Mouse (Mus musculus) megakaryocyte-erythroid progenitor cell, adult 5-6 weeks (primary cell): ENCODE results near the gene Trim8. TPM values are rescaled to one million over a fixed set of nuclear protein-coding genes. Genes with fewer than 3 reads are reported as not detected.

ENCODE experiments used
- ATAC-seq: replicated peaks from 2 replicates; pipeline ENCODE4 v1.8.0; 2016; ENCODE audit warnings: mild to moderate bottlenecking, inconsistent platforms; ENCODE audit not compliant: severe bottlenecking, poor library complexity, low FRiP score, low TSS enrichment
- total RNA-seq, 2 experiments: library from RNA; stranded (forward) in 1 of 2; stranded (reverse) in 1 of 2; fragments of 200-1000, 215-1000 nt in 1 of 2; fragments of >200 nt in 1 of 2; fragmentation: Nextera tagmentation in 1 of 2; gene quantifications; 2 replicates each; pipeline ENCODE4 v1.2.3; 2014 to 2017

Gene Trim8
- total RNA-seq, 2 experiments from 2014 or later = 18.2 to 20.8 TPM

DNA sequence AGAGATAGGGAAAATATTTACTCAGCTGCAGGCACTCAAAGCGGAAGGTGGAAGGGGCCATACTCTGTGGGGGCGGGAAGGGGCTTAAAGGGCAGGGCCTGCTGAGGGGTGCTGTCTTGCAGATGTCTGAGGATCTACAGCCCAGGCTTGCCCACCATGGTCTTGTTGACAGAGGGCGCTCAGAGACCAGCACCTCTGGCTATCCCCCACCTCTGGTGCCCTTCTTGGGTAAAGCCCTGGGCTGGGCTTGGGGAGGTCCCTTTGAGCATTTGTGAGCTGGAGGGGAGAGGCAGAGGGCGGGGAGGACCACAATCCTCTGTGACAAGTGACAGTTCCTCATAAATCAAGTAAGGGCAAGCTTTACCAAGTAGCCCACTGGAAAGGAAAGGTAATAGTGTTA lies 31.6 kb downstream of the Trim8 start:
- ATAC-seq = no peak

GRCm38 (mm10) chr19:46533525-46533924 lies 32.0 kb downstream of the Trim8 start:
- ATAC-seq = no peak

GRCm38 (mm10) chr19:46534542-46535098 lies 33.1 kb downstream of the Trim8 start:
- no peak for ATAC-seq

- ATAC-seq = no peak
Measured at GRCm38 (mm10) chr19:46537357-46537756, 35.9 kb downstream of the Trim8 start.

DNA sequence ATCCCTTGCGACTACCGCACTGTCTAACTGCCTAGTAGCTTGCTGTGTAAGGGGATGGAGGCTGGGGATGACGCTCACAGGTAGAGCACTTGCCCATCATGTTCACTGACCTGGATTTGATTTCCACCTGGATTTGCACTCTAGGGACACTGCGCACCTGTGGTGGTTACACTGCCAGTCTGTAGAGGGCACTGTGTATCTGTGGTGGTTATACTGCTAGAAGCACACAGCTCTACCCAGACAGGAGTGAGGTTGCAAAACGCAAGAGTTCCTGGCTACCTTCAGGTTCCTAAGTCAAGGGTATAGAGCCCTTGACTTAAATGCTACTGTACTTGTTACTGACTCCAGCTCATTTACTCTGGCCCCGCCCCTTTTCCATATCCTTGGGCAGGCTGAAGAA lies 36.7 kb downstream of the Trim8 start:
- peak; percentile 68 for ATAC-seq

DNA sequence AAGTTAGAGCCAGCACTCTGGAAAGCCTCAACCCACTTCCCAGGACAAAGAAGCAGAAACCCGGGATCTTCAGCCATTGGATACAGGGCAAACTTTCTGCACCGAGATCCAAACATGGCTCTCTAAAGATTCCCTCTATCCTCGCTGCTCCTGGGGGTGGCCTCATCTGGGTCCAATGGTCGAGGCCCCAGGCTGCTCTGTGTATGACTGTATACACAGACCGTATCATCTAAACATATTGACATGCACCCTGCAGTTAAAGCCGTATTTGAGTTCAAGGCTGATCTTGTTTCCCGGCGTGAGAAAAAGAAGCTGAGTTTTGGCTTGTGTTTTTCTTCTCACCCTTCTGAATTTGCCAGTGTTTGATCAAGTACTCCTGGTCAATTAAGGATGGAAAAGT lies 41.2 kb downstream of the Trim8 start:
- ATAC-seq = no peak

GRCm38 (mm10) chr19:46547565-46547964 lies 46.1 kb downstream of the Trim8 start:
- no peak for ATAC-seq

GRCm38 (mm10) chr19:46548110-46548509 lies 46.6 kb downstream of the Trim8 start:
- ATAC-seq = no peak

DNA sequence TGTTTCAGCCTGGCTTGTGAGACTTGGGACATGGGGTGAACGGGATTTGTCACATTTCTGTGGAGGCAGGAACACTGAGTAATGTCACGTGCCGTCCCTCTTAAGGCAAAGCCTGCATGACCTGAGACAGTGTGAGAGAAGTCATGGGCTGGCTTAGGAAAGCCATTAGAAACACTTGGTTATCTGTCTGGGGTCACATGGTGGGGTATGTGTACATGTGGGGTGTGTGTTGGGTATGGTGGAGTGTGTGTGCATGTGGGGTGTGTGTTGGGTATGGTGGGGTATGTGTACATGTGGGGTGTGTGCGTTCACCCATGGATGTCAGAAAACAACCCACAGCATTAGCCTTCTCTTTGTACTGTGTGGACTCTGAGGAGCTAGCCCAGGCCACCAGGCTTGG lies 48.9 kb downstream of the Trim8 start:
- ATAC-seq = no peak

DNA sequence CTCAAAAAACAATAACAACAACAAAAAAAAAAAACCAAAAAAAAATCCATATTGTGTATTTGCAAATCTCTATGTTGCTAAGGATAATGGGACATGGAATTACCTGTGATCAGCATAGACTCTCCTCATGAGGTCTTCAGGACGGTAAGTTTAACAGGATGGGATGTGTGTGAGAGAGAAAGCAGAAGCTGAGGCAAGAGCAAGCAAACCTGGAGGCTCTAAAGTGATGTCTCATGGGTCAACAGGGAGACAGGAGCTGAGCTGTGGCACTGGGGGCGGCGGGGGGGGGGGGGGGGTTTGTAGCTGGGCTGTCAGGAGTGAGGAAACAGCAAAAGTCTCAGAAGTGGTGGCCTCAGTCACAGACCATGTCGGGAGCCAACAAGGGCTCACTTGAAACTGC lies 51.0 kb downstream of the Trim8 start:
- ATAC-seq = no peak

DNA sequence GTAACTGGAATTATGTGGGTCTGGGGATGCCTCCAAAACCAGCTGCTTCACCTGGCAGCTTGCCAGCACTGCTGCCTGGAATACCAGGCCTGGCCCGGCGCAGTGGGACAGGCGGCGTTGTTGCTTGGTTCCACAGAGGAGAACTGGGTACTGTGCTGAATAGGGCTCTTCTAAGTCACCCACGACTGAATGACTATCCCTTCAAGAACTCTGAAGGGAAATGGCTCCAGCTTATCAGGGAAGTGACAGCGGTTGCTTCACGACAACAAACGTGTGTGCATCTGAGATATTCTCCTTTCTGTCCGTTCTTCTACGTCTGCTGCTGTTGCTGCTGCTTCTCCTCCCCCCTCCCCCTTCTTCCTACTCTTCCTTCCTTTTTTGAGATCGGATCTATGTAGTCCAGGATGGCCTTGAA lies 52.0 kb downstream of the Trim8 start:
- ATAC-seq = peak; percentile 91

GRCm38 (mm10) chr19:46558009-46558408 lies 56.5 kb downstream of the Trim8 start:
- ATAC-seq = no peak

GRCm38 (mm10) chr19:46558631-46559030 lies 57.1 kb downstream of the Trim8 start:
- ATAC-seq = no peak

- peak; percentile 69 for ATAC-seq
Measured at GRCm38 (mm10) chr19:46562132-46562531, 60.6 kb downstream of the Trim8 start.

DNA sequence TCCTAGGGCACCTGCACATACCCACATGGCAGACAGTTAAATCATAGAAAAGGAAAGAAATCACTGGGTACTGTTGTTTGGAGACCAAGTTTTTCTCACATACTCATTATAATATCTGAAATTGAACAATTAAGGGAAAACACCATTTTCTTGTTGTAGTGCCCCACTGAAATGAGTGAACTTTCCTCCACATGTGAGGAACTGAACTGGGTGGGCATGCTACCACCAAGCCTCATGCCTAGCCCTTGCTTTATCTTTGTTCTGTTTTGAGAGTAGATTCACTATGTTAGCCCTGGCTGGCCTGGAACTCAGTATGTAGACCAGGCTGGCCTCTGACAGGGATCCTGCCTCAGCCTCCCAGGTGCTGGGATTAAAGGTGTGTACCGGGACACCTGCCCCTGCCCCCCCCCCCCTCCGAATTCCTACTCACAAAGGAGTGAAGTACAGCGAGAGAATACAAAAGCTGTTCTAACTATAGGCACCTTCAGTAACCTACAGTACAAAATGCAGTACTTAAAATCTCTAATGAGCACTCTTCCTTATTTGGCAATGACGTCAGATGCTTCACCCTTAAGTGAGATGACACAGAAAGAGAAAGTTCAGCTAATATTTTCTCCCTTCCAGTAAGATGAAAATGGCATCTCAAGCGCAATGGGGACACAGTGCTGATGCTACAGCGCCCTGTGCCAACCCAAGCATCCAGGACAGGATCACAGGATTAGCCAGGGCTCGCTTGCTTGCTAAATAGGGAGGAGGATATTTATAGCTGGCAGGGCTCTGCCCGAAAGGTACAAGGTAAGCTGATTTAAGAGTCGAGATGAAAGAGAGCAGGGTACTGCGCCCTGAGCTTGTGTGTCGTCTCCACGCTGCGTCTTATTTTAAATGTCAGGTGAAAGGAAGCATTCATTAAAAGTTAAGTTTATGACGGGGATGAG lies 61.3 kb downstream of the Trim8 start:
- ATAC-seq = no peak

GRCm38 (mm10) chr19:46563603-46564002 lies 62.1 kb downstream of the Trim8 start:
- no peak for ATAC-seq

DNA sequence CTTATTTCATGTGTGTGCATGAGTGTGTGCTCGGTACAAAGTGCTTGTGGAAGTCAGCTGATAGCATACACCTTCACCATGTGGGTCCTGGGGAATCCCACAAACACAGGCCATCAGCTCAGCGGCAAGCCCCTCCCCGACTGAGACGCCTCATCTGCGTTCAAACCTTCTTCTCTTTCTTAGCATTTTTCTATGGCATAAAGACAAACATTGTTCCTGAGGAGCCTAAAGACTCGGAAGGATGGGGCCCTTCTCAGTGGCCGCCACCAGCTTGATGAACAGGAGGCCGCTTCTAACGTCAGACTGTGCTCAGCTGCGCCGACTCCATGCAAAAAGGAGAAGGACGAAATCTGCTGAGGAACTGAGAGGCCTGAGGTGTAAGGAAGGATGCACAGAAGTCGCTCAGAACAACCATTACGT lies 62.6 kb downstream of the Trim8 start:
- no peak for ATAC-seq
